Mouse (Mus musculus): ENCODE results near the gene Zdhhc11. TPM values are rescaled to one million over a fixed set of nuclear protein-coding genes. Genes with fewer than 3 reads are reported as not detected.

The Zdhhc11 gene
- not detected for total RNA-seq (2021)
- long read RNA-seq, experiment 1, result 0 reads
- long read RNA-seq, experiment 2, result 0 reads

GRCm38 (mm10) chr13:73963551-73963950 lies at the start of gene Zdhhc11:
Gene Zdhhc11, plus strand, starts transcription at chr13:73963851.
- no peak for DNase-seq (ENCODE audit: low spot score in 2 of 2)

DNA sequence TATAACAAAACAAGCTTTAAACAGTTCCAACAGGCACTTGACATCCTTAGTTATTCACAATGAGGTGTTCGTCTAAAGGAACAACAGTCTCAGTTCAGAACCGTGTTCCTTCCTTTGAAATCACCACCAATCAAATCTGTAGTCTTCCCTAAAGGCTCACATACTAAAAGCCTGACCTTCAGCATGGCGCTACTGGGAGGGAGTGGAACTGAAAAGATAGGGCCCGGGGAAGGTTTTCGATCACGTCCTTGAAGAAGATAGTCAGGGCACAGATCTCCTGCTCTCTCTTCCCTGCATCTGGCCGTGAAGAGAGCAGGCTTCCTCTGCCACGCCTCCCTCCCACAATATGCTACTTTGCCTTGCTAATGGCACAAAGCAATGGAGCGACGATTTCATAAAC lies 31.4 kb upstream of the Zdhhc11 start:
- no peak for DNase-seq (ENCODE audit: low spot score in 2 of 2)

DNA sequence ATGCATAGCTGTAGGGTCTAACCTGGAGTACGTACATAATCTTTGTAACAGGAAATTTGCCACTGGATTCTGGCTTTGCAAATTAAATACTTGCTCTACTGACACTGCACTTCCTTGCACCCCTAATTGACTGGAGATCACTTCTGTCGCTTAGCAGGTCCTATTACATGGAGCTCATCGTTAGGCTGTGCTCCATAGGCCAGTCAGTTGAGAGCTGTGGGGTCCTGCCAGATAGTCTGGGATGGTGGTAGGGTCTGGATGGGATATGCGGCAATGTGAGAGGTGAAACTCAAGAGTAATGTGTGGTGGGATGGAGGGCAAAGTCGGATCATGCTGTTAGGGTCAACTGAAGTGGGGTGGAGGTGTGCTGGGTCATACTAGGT lies 26.7 kb upstream of the Zdhhc11 start:
- DNase-seq (ENCODE audit: low spot score in 2 of 2), result no peak

DNA sequence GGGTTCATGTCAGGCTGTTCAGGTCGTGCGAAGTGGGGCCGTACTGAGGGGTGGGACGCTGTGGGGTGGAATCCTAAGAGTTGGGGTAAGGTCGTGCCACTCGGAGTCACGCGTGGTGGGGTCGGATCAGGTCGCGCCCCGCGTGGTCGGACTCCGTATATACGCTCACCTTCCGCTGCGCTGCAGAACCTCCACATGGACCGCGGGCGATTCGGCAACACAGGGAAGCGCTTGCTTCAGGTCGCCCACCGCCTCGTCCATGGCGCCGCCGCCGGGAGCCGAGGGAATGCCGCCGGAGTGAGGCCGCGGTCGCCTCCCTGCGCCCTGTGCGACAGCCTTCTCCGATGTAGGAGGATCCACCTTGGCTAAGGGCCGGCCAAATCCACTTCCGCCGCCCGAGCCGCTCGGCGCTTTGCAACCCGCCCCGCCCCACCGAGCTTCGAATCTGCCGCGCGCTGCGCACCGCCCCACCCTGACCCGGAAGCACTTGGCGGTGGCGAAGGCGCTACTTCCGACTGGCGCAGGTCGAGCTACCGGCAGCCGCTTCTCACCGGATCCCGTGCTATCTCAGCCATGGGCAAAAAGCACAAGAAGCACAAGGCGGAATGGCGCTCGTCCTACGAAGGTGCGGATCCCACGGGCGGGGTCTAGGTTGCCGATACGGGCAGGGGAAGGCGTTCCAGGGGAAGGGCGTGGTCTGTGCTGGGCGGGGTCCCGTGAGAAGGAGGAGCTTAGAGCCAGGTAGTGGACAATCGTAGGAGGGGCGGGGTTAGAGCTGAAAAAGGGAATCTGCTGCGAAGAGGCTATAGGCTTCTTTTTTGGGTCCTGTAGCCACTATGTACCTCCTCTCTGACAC lies 26.1 kb upstream of the Zdhhc11 start, which contains the start of the genes Trip13 and Brd9:
Gene Trip13 (minus strand): TSS at position 464 of the 856 bp plus-strand sequence.
Gene Brd9 (plus strand): TSS at position 491 of the 856 bp plus-strand sequence.
- peak; percentile 94 to 95 for DNase-seq (ENCODE audit: low spot score in 2 of 2)

GRCm38 (mm10) chr13:73938177-73938560 lies 25.5 kb upstream of the Zdhhc11 start:
- no peak for DNase-seq (ENCODE audit: low spot score in 2 of 2)

DNA sequence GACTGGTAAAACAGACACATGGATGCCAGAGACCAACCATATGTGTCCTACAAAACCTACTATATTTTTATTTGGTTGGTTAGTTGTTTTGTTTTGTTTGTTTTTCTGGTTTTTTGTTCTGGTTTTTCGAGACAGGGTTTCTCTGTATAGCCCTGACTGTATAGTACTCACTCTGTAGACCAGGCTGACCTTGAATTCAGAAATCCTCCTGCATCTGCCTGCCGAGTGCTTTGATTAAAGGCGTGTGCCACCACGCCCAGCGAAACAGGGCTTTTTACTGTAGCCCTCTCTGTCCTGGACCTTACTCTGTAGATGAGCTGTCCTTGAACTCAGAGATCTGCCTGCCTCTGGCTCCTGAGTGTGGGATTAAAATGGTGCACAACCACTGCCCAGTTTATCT lies 24.6 kb upstream of the Zdhhc11 start:
- no peak for DNase-seq (ENCODE audit: low spot score in 2 of 2)

GRCm38 (mm10) chr13:73944606-73945005 lies 19.0 kb upstream of the Zdhhc11 start:
- no peak for DNase-seq (ENCODE audit: low spot score in 2 of 2)

DNA sequence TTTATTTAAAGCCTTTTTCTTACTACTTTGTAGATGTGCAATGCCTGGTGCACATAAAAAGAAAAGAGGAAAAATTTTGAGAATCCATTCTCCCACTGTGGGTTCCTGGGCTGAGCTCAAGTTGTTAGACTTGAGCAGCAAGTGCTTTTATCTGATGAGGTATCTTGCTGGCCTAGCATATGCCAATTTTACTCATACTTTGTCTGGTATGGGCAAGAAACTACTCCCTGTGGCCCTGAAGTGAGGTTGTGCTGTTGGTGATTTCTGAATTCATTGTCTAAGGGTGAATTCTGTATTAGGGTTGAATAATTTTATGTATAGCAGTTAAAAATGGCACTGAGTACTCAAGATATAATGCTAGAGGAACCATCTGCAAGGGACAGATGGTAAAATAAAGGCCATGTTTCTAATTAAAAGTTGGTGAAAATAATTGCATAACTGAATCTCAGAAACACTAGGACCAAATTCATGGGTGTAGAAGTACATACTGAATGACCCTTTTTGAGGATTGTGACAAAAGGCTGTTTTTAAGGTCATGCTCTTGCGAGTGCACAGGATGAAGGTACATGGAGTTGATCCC lies 10.0 kb upstream of the Zdhhc11 start:
- DNase-seq (ENCODE audit: low spot score in 2 of 2), result no peak

DNA sequence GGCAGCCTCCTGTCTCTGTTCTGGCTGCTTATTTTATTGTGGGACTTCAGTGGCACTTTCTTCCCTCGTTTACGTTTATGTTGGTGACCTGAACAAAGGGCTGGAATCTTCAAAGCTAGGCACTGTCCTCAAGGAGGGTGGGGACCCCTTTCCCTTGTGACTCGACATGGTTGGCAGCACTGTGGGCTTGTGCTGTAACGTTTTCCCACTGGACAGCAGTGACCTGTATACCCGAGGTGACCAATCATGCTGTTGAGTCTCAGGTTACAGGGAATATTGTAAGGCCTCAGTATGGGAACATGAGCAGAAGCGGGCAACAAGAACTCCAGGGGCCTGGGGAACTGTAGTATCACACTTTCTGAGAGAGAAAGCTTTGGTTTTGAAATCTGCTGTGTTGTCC lies 9.0 kb upstream of the Zdhhc11 start:
- no peak for DNase-seq (ENCODE audit: low spot score in 2 of 2)

DNA sequence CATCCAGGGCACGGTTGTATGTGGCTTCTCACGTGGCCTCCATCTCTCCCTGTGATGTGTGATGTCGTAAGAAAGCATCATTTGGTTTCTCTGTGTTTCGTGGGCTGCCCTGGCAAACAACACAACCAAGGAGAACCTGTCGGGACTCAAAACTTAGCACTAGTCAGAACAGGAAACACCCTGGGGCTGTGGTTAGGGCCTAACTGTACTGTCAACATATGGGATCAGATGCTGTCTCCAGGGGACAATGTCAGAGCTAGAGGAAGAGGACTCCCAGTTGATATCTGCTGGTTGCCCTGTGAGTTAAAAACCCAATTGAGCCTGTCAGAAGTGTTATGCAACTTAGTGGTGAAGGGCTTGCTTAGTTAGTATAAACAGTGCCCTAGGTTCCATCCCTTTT lies 8.1 kb upstream of the Zdhhc11 start:
- no peak for DNase-seq (ENCODE audit: low spot score in 2 of 2)

DNA sequence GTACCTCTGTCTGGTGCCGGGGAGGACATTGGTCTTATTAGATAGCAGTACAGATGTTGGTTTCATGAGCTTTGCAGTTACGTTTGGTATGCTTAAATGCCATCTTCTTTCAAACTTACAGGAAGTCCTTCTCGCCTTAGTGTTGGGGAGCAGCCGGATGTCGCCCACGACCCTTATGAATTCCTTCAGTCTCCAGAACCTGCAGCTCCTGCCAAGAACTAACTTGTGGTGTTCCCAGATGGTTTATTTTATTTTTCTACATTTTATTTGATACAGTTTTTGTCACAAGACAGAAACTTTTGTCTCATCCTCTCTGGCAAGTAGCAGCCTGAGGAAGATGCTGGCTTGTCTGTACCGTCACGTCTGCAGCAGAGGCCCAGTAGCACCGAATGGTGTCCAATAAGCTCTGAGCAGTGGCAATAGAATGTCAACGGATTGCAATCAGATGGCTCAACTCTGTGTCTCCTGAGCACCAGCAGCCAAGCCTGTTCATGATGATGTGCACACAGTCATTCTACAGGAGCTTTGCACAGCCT lies 3.5 kb upstream of the Zdhhc11 start:
- DNase-seq (ENCODE audit: low spot score in 2 of 2), result no peak

GRCm38 (mm10) chr13:73961177-73961576 lies 2.5 kb upstream of the Zdhhc11 start:
- DNase-seq (ENCODE audit: low spot score in 2 of 2), result no peak

DNA sequence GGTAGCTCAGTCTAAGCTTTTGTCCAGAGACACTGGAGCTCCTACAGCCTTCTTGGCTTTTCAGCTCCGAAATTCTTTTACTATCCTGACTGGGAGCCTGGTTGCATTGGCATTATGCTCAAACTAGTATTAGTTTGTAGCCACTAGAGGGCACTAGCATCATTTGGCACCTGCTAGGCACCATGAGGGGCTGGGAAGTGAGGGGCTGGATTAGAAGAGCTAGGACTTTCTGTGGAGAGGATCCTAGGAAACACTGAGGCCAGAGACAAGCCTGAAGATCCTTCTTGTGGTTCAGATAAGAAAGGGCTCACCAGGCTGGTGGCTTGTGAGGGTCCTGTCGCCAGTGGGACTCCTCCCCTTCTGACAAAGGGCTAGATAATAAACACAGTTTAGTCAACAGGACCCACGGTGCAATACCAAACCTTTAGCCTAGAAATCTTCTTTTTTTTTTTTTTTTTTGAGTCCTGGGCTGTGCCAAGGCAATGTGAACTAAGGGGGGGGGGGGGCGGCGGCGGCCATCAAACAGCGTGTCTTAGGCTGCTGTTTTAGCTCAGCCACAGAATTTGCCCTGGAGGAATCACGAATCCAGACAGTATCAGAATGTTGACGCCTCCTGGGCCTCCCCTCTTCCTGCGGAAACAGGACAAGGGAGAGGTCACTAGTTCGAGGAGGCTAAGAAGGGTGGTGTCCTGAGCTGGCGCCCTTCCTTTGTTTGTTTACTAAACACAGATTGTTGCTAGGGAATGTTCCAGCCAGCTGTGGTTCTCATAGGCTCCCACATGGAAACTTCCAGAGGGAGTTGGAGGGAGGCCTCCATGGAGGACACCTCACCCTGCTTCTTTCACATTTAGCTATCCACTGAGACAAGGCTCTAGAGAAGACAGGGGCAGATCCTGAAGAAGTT lies 7.1 kb downstream of the Zdhhc11 start:
- DNase-seq (ENCODE audit: low spot score in 2 of 2), result peak; percentile 41 to 43

DNA sequence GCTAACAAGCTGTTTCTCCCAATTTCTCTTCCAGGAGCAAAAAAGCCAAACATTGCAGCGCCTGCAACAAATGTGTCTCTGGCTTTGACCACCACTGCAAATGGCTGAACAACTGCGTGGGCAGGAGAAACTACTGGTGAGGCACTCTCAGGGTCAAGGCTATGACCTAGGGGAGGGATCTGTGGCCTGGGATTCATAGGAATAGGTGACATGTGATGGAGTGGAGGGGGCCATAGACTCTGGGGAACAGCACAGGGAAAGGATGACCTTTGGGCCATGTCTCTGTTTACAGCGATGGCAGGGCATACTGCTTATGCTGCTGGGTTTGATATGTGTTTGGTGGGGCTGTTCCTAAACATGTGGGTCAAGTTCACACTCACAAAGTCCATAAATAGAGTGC lies 10.9 kb downstream of the Zdhhc11 start:
- no peak for DNase-seq (ENCODE audit: low spot score in 2 of 2)

DNA sequence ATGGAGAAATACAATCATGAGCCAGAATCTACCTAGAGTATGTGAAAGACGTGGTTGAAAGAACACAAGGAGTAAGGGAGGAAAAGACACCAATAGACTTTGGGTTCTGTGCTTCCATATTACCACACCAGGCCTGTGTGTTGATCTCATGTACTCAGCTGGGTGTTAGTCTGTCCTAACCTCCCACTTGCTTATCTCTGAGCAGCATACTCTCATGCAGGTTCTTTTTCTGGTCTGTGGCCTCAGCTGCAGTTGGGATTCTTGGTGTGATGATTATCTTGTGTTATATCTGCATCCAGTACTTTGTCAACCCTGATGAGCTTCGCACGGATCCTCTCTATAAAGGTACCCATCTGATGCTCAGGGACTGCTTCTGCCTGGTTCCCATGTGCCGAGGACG lies 13.3 kb downstream of the Zdhhc11 start:
- no peak for DNase-seq (ENCODE audit: low spot score in 2 of 2)

- DNase-seq (ENCODE audit: low spot score in 2 of 2), result no peak
These were observed 26.7 kb downstream of the Zdhhc11 start for GRCm38 (mm10) chr13:73990325-73990724.

GRCm38 (mm10) chr13:73990761-73991160 lies 27.1 kb downstream of the Zdhhc11 start:
- DNase-seq (ENCODE audit: low spot score in 2 of 2), result no peak

- no peak for DNase-seq (ENCODE audit: low spot score in 2 of 2)
These were observed 27.6 kb downstream of the Zdhhc11 start for GRCm38 (mm10) chr13:73991267-73991666.

DNA sequence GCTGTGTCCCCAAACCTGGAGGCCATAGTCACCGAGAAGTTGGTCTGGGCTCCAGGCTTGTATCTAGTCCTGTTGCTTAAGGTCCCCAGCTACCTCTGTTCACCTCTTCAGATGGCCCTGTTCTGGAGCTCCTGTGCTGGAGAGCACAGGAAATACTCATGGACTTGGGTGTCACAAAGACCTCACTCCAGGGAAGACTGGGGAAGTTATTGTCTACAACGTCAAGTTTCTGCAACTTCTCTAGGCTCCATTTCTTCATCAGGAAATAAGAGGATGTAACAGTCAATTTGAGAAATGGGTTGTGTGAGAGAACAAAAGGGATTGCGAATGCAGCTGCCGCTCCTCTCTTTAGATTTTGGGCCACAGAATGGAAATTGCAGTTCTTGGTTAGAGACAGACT lies 32.8 kb downstream of the Zdhhc11 start:
- no peak for DNase-seq (ENCODE audit: low spot score in 2 of 2)

- DNase-seq (ENCODE audit: low spot score in 2 of 2), result no peak
These were observed 36.9 kb downstream of the Zdhhc11 start for GRCm38 (mm10) chr13:74000519-74000918.

GRCm38 (mm10) chr13:74000961-74001360 lies 37.3 kb downstream of the Zdhhc11 start:
- DNase-seq (ENCODE audit: low spot score in 2 of 2), result no peak

Measured in adrenal gland, adult 18-20 months (tissue).